Mouse (Mus musculus) A20 (cell line): ENCODE results near the gene Klhl2.

Experiments
- DNase-seq: peaks from one replicate; pipeline ENCODE4 v3.0.0-alpha.2; 2011; ENCODE audit warnings: low read depth, low spot score

Klhl2 gene

GRCm38 (mm10) chr8:64831656-64832055, 18.2 kb downstream of the Klhl2 start:
- DNase-seq, result no peak

- no peak for DNase-seq
These were observed 19.9 kb downstream of the Klhl2 start for GRCm38 (mm10) chr8:64829921-64830320.

- no peak for DNase-seq
These were observed 20.4 kb downstream of the Klhl2 start for GRCm38 (mm10) chr8:64829391-64829790.

GRCm38 (mm10) chr8:64828466-64828865, 21.4 kb downstream of the Klhl2 start:
- DNase-seq, result no peak

GRCm38 (mm10) chr8:64827356-64827755, 22.5 kb downstream of the Klhl2 start:
- no peak for DNase-seq

GRCm38 (mm10) chr8:64826461-64826860, 23.4 kb downstream of the Klhl2 start:
- DNase-seq, result no peak

- DNase-seq, result no peak
These were observed 25.9 kb downstream of the Klhl2 start for GRCm38 (mm10) chr8:64823905-64824304.

GRCm38 (mm10) chr8:64820940-64821339, 28.9 kb downstream of the Klhl2 start:
- no peak for DNase-seq

GRCm38 (mm10) chr8:64811790-64812189, 38.0 kb downstream of the Klhl2 start:
- DNase-seq, result no peak

GRCm38 (mm10) chr8:64811083-64811482, 38.7 kb downstream of the Klhl2 start:
- no peak for DNase-seq

GRCm38 (mm10) chr8:64806558-64806957, 43.3 kb downstream of the Klhl2 start:
- no peak for DNase-seq

GRCm38 (mm10) chr8:64804971-64805370, 44.8 kb downstream of the Klhl2 start:
- no peak for DNase-seq

- DNase-seq, result no peak
These were observed 50.5 kb downstream of the Klhl2 start for GRCm38 (mm10) chr8:64799306-64799705.

- DNase-seq, result no peak
These were observed 51.3 kb downstream of the Klhl2 start for GRCm38 (mm10) chr8:64798503-64798902.

- no peak for DNase-seq
These were observed 52.1 kb downstream of the Klhl2 start for GRCm38 (mm10) chr8:64797751-64798150.

- DNase-seq, result no peak
These were observed 58.5 kb downstream of the Klhl2 start for GRCm38 (mm10) chr8:64791250-64791881.

- DNase-seq, result no peak
These were observed 59.4 kb downstream of the Klhl2 start for GRCm38 (mm10) chr8:64790418-64790817.

- DNase-seq, result peak; percentile 35
These were observed 61.1 kb downstream of the Klhl2 start for GRCm38 (mm10) chr8:64788715-64789114.

GRCm38 (mm10) chr8:64786801-64787200, 63.0 kb downstream of the Klhl2 start:
- DNase-seq, result peak; percentile 11

- no peak for DNase-seq
These were observed 65.6 kb downstream of the Klhl2 start for GRCm38 (mm10) chr8:64784235-64784634.

- no peak for DNase-seq
These were observed 67.9 kb downstream of the Klhl2 start for GRCm38 (mm10) chr8:64781947-64782346.

GRCm38 (mm10) chr8:64777925-64778324, 71.9 kb downstream of the Klhl2 start:
- DNase-seq, result no peak

GRCm38 (mm10) chr8:64774136-64774535, 75.7 kb downstream of the Klhl2 start:
- no peak for DNase-seq

GRCm38 (mm10) chr8:64770814-64771213, 79.0 kb downstream of the Klhl2 start:
- no peak for DNase-seq
